Mouse (Mus musculus) ovary, postnatal 10 days (tissue): Measurements from ENCODE around the gene Abcc3.

Experiments
- DNase-seq: peaks from one replicate; pipeline ENCODE4 v3.0.0; 2022; ENCODE audit warnings: low spot score

Abcc3 gene

GRCm38 (mm10) chr11:94326961-94327411 is 65.8 kb downstream of the Abcc3 start:
- DNase-seq: no peak

GRCm38 (mm10) chr11:94324618-94325017 is 68.2 kb downstream of the Abcc3 start:
- DNase-seq: no peak

- no peak for DNase-seq
These were observed 69.4 kb downstream of the Abcc3 start for GRCm38 (mm10) chr11:94323271-94323925.

GRCm38 (mm10) chr11:94322636-94323035 is 70.2 kb downstream of the Abcc3 start:
- DNase-seq: no peak

- peak; percentile 93 for DNase-seq
These were observed 70.8 kb downstream of the Abcc3 start, which contains the start of gene Luc7l3 for GRCm38 (mm10) chr11:94321931-94322400. TSS of gene Luc7l3 (minus strand) at chr11:94321988.

- DNase-seq: no peak
These were observed 71.5 kb downstream of the Abcc3 start for GRCm38 (mm10) chr11:94320969-94321930.

- DNase-seq: no peak
These were observed 74.7 kb downstream of the Abcc3 start for GRCm38 (mm10) chr11:94318056-94318455.

GRCm38 (mm10) chr11:94317515-94317914 is 75.3 kb downstream of the Abcc3 start:
- no peak for DNase-seq

GRCm38 (mm10) chr11:94317014-94317413 is 75.8 kb downstream of the Abcc3 start:
- DNase-seq: no peak

- no peak for DNase-seq
These were observed 76.3 kb downstream of the Abcc3 start for GRCm38 (mm10) chr11:94316528-94316927.

GRCm38 (mm10) chr11:94315308-94315707 is 77.5 kb downstream of the Abcc3 start:
- no peak for DNase-seq

GRCm38 (mm10) chr11:94314098-94314652 is 78.6 kb downstream of the Abcc3 start:
- DNase-seq: no peak

- DNase-seq: no peak
These were observed 80.1 kb downstream of the Abcc3 start for GRCm38 (mm10) chr11:94312733-94313132.

GRCm38 (mm10) chr11:94294996-94295845 is 97.6 kb downstream of the Abcc3 start:
- no peak for DNase-seq
